Mouse (Mus musculus) intestine, embryonic 15.5 days (tissue): ENCODE data around the gene Tcp11. TPM values are rescaled to one million over a fixed set of nuclear protein-coding genes. Genes with fewer than 3 reads are reported as not detected.

Experiments used
- ATAC-seq: fragments of 200-750 bp; cut with Nextera tagmentation; 2 replicates; pipeline ENCODE4 v1.8.0; 2017; ENCODE audit warnings: moderate TSS enrichment, moderate library complexity
- H3K27ac ChIP-seq: fragments of 300-500 bp; sonication (generic); 2 replicates; pipeline ENCODE4 v1.5.1; 2015; ENCODE audit warnings: mild to moderate bottlenecking, inconsistent platforms
- H3K27me3 ChIP-seq: fragments of 300-500 bp; sonication (generic); replicated peaks from 2 replicates; pipeline ENCODE4 v1.6.1; 2015; ENCODE audit warnings: inconsistent platforms
- H3K36me3 ChIP-seq: fragments of 300-500 bp; sonication (generic); 2 replicates; pipeline ENCODE4 v1.6.1; 2015; ENCODE audit warnings: inconsistent platforms
- H3K4me1 ChIP-seq: fragments of 300-500 bp; sonication (generic); replicated peaks from 2 replicates; pipeline ENCODE4 v1.6.1; 2015; ENCODE audit warnings: inconsistent platforms
- H3K4me2 ChIP-seq: fragments of 300-500 bp; sonication (generic); replicated peaks from 2 replicates; pipeline ENCODE4 v1.6.1; 2015; ENCODE audit warnings: mild to moderate bottlenecking, inconsistent platforms
- H3K4me3 ChIP-seq: fragments of 300-500 bp; sonication (generic); replicated peaks from 2 replicates; pipeline ENCODE4 v1.5.1; 2015; ENCODE audit warnings: inconsistent platforms
- H3K9ac ChIP-seq: fragments of 300-500 bp; sonication (generic); 2 replicates; pipeline ENCODE4 v1.6.1; 2015; ENCODE audit warnings: inconsistent platforms
- H3K9me3 ChIP-seq: fragments of 300-500 bp; sonication (generic); 2 replicates; pipeline ENCODE4 v1.6.1; 2016; ENCODE audit warnings: inconsistent platforms
- WGBS: fragments of 180-500 bp; shearing (Covaris S2); methylation state at CpG from one replicate; pipeline ENCODE4 v1.1.7; 2015; 5-methylcytosine and 5-hydroxymethylcytosine counted together
- polyA plus RNA-seq: library from polyadenylated mRNA; unstranded; fragments of >200 nt; fragmentation: Nextera tagmentation; extraction: Ambion mirVana; gene quantifications from 2 replicates; pipeline ENCODE4 v1.2.1, GENCODE M21; 2015

Gene Tcp11
- polyA plus RNA-seq, 1 experiment from 2014 or later, result 1.2 TPM

DNA sequence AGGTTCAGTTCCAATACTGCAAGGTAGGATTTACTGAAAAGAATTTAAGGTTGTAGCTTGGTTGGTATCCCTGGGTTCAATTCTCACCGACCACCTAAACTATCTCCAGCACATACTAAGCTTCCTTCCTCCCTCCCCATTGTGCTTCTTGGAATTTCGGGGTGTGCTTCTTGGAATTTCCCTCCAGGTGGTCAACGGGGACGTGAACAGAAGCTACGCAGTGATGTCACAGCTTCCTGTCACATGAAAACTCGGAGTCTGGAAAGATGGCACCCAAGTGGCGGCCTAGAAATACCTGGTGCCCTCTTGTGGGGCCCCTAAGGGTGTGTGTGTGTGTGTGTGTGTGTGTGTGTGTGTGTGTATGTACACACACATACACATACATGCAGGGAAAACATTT, 1.4 kb upstream of the Tcp11 start:
- Histone ChIP-seq H3K27ac (no peak overlapping the region), H3K4me1 (peaks cover 22% of the 10 kb centered on the region), H3K9ac (no peak overlapping the region), H3K27me3 (no peaks in the 10 kb centered on the region), H3K36me3 (no peaks in the 10 kb centered on the region), H3K9me3 (no peaks in the 10 kb centered on the region), H3K4me2 (no peak overlapping the region), H3K4me3 (no peak overlapping the region)
- ATAC-seq, result no peak
- 89% methylated on average over 7 of the region's 7 CpGs for WGBS

GRCm38 (mm10) chr17:28081385-28081784, 946 bp upstream of the Tcp11 start:
- Histone ChIP-seq H3K36me3 (no peaks in the 10 kb centered on the region), H3K9ac (no peak overlapping the region), H3K27me3 (no peaks in the 10 kb centered on the region), H3K4me1 (peaks cover 22% of the 10 kb centered on the region), H3K9me3 (no peaks in the 10 kb centered on the region), H3K27ac (no peak overlapping the region), H3K4me2 (no peak overlapping the region), H3K4me3 (no peak overlapping the region)
- ATAC-seq, result no peak
- WGBS, result 63% methylated on average over 9 of the region's 9 CpGs

- H3K27me3 ChIP-seq, result no peaks in the 10 kb centered on the region
- H3K9ac ChIP-seq, result peak overlapping the region; percentile 26; the same call in 1 of the 2 replicates
- H3K9me3 ChIP-seq, result no peaks in the 10 kb centered on the region
- H3K4me3 ChIP-seq, result peak overlapping the region; percentile 67
- ATAC-seq, result no peak
- H3K4me2 ChIP-seq, result peak overlapping the region; percentile 100
- H3K36me3 ChIP-seq, result no peaks in the 10 kb centered on the region
- WGBS, result 24% methylated on average over 9 of the region's 9 CpGs
- H3K27ac ChIP-seq, result no peak overlapping the region
- H3K4me1 ChIP-seq, result peaks cover 22% of the 10 kb centered on the region
Measured at GRCm38 (mm10) chr17:28080817-28081165, 352 bp upstream of the Tcp11 start.

GRCm38 (mm10) chr17:28079618-28080017, 821 bp downstream of the Tcp11 start:
- Histone ChIP-seq H3K27ac (no peak overlapping the region), H3K4me3 (peak overlapping the region; percentile 67), H3K4me1 (peaks cover 22% of the 10 kb centered on the region), H3K9ac (peak overlapping the region; percentile 65), H3K36me3 (no peaks in the 10 kb centered on the region), H3K27me3 (no peaks in the 10 kb centered on the region), H3K9me3 (no peaks in the 10 kb centered on the region), H3K4me2 (peak overlapping the region; percentile 100)
- WGBS, result under 1% methylated on average over 25 of the region's 25 CpGs
- ATAC-seq, result peak; percentile 59

DNA sequence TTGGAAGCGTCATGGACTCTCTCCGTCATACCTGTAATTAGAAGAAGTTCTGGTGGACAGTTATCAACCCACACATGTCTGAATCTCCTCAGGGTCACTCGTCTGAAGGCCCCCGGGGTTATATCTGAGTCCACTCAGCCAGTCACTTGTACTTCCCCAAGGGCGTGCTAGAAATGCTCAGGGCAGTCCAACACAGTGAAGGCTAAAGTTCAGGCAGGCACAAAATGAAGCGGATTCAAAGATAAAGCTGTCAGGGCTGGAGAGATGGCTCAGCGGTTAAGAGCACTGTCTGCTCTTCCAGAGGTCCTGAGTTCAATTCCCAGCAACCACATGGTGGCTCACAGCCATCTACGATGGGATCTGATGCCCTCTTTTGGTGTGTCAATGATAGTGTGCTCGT, 2.4 kb downstream of the Tcp11 start:
- 74% methylated on average over 9 of the region's 9 CpGs for WGBS
- H3K9me3 ChIP-seq, result no peaks in the 10 kb centered on the region
- no peak overlapping the region for H3K9ac ChIP-seq
- H3K4me3 ChIP-seq, result no peak overlapping the region
- peaks cover 15% of the 10 kb centered on the region for H3K4me1 ChIP-seq
- no peak overlapping the region for H3K4me2 ChIP-seq
- no peaks in the 10 kb centered on the region for H3K36me3 ChIP-seq
- no peak for ATAC-seq
- no peak overlapping the region for H3K27ac ChIP-seq
- H3K27me3 ChIP-seq, result no peaks in the 10 kb centered on the region

- Histone ChIP-seq H3K4me1 (no peaks in the 10 kb centered on the region), H3K27me3 (no peaks in the 10 kb centered on the region), H3K4me2 (no peak overlapping the region), H3K9ac (no peak overlapping the region), H3K27ac (no peak overlapping the region), H3K4me3 (no peak overlapping the region), H3K36me3 (no peaks in the 10 kb centered on the region), H3K9me3 (no peaks in the 10 kb centered on the region)
- no peak for ATAC-seq
- 74% methylated on average over 7 of the region's 7 CpGs for WGBS
Measured at GRCm38 (mm10) chr17:28074486-28074885, 6.0 kb downstream of the Tcp11 start.

GRCm38 (mm10) chr17:28072730-28073129, 7.7 kb downstream of the Tcp11 start:
- no peak overlapping the region for H3K4me3 ChIP-seq
- no peak overlapping the region for H3K9ac ChIP-seq
- ATAC-seq, result no peak
- H3K9me3 ChIP-seq, result no peaks in the 10 kb centered on the region
- no peaks in the 10 kb centered on the region for H3K4me1 ChIP-seq
- H3K36me3 ChIP-seq, result no peaks in the 10 kb centered on the region
- 63% methylated on average over 2 of the region's 2 CpGs for WGBS
- no peak overlapping the region for H3K4me2 ChIP-seq
- H3K27ac ChIP-seq, result no peak overlapping the region
- no peaks in the 10 kb centered on the region for H3K27me3 ChIP-seq

- Histone ChIP-seq H3K27ac (no peak overlapping the region), H3K9me3 (no peaks in the 10 kb centered on the region), H3K4me3 (no peak overlapping the region), H3K9ac (no peak overlapping the region), H3K4me2 (no peak overlapping the region), H3K4me1 (no peaks in the 10 kb centered on the region), H3K27me3 (no peaks in the 10 kb centered on the region), H3K36me3 (no peaks in the 10 kb centered on the region)
- ATAC-seq, result no peak
- 80% methylated on average over 13 of the region's 13 CpGs for WGBS
Measured at GRCm38 (mm10) chr17:28070256-28070655, 10.2 kb downstream of the Tcp11 start.

DNA sequence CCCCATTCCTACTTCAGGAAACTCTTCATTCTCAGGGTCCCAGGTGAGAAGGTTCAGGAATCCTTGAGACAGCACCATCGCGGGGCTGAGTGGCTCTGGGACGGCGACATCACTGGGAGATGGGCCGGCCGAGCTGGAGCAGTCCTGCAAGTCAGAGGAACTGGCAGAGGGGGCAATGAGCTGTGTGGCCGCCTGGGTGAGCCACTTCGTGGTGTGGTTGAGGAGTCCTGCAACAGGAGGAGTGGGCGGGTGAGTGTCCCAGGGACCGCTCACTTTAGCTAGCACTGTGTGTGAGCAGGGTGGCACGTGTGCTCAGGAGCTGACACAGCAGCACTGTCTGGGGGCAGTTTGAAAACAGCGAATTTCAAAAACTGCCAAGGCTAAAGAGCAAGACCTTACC, 11.0 kb downstream of the Tcp11 start:
- no peak for ATAC-seq

DNA sequence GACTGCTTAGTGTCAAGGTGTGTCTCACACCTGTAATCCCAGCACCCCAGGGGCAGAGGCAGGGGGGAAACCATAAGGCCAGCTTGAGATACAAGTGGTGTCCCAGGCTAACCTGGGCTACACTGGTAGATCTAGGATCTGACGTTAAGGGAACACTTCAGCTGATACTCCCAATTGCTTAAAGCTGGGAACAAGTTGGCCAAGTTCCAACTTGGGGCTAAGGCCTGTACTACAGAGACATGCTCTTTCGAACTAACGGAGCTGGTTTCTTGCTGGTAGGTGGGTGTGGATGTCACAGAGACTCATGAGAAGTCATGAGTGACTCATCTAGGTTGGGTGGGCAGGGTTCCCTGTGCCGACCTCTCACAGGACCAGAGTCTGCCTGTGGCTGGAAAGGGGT, 13.1 kb downstream of the Tcp11 start:
- Histone ChIP-seq H3K4me2 (no peak overlapping the region), H3K4me1 (no peaks in the 10 kb centered on the region), H3K9ac (no peak overlapping the region), H3K27ac (no peak overlapping the region), H3K9me3 (no peaks in the 10 kb centered on the region), H3K27me3 (no peaks in the 10 kb centered on the region), H3K4me3 (no peak overlapping the region), H3K36me3 (no peaks in the 10 kb centered on the region)
- no peak for ATAC-seq
- 72% methylated on average over 4 of the region's 4 CpGs for WGBS

More for the DNA sequence above, 11.0 kb downstream of the Tcp11 start:
- Histone ChIP-seq H3K27ac (no peak overlapping the region), H3K9ac (no peak overlapping the region), H3K4me3 (no peak overlapping the region), H3K27me3 (no peaks in the 10 kb centered on the region), H3K4me1 (no peaks in the 10 kb centered on the region), H3K36me3 (no peaks in the 10 kb centered on the region), H3K4me2 (no peak overlapping the region), H3K9me3 (no peaks in the 10 kb centered on the region)
- 15% methylated on average over 12 of the region's 12 CpGs for WGBS

- Histone ChIP-seq H3K4me3 (no peak overlapping the region), H3K27me3 (no peaks in the 10 kb centered on the region), H3K4me1 (no peaks in the 10 kb centered on the region), H3K36me3 (peaks cover 27% of the 10 kb centered on the region), H3K9me3 (no peaks in the 10 kb centered on the region), H3K9ac (no peak overlapping the region), H3K27ac (no peak overlapping the region), H3K4me2 (no peak overlapping the region)
- no peak for ATAC-seq
- WGBS, result 78% methylated on average over 6 of the region's 6 CpGs
Measured at GRCm38 (mm10) chr17:28063163-28063562, 17.3 kb downstream of the Tcp11 start.

- WGBS, result 89% methylated on average over 7 of the region's 7 CpGs
- Histone ChIP-seq H3K27me3 (no peaks in the 10 kb centered on the region), H3K9me3 (no peaks in the 10 kb centered on the region), H3K36me3 (peaks cover 31% of the 10 kb centered on the region), H3K4me3 (no peak overlapping the region), H3K4me1 (no peaks in the 10 kb centered on the region), H3K9ac (no peak overlapping the region), H3K27ac (no peak overlapping the region), H3K4me2 (no peak overlapping the region)
- ATAC-seq, result no peak
Measured at GRCm38 (mm10) chr17:28062710-28063109, 17.7 kb downstream of the Tcp11 start.

DNA sequence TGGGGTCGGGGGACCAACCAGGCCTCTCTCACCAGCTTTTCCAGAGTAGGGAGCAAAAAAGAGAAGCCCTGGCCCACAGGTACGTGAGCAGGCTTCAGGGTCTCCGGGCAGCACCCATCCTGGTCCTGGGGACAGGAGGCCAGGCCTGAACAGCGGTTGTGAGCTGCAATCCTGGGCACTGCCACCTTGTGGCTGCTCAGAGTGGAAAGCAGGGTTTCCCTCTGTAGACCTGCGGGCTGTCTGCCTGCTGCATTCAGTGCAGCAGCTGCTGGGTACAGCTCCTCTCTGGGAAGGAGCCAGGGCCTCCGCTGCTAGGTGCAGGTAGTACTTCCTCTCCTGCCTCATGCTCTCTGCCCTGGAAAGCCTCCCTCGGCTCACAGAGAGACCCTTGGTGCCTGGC, 19.0 kb downstream of the Tcp11 start:
- 53% methylated on average over 7 of the region's 7 CpGs for WGBS
- 0 out of 2 replicates have a peak, but pooled peaks have one; percentile 43 for ATAC-seq
- H3K4me3 ChIP-seq, result no peak overlapping the region

More for the DNA sequence above, 19.0 kb downstream of the Tcp11 start:
- Histone ChIP-seq H3K27ac (no peak overlapping the region), H3K4me2 (no peak overlapping the region), H3K4me1 (no peaks in the 10 kb centered on the region), H3K9me3 (no peaks in the 10 kb centered on the region), H3K36me3 (peaks cover 37% of the 10 kb centered on the region), H3K27me3 (no peaks in the 10 kb centered on the region), H3K9ac (no peak overlapping the region)
